Mouse (Mus musculus) lung, embryonic 15.5 days (tissue): ENCODE data around the gene Npy1r. TPM values are rescaled to one million over a fixed set of nuclear protein-coding genes. Genes with fewer than 3 reads are reported as not detected.

ENCODE experiments used
- ATAC-seq: fragments of 200-750 bp; cut with Nextera tagmentation; 2 replicates; pipeline ENCODE4 v1.8.0; 2017; ENCODE audit warnings: moderate number of reproducible peaks, borderline replicate concordance; ENCODE audit not compliant: low FRiP score, low TSS enrichment; ENCODE audit errors: extremely low read depth
- H3K27ac ChIP-seq: fragments of 300-500 bp; sonication (generic); 2 replicates; pipeline ENCODE4 v1.5.1; 2015; ENCODE audit warnings: moderate library complexity, mild to moderate bottlenecking, inconsistent platforms
- H3K27me3 ChIP-seq: fragments of 300-500 bp; sonication (generic); 2 replicates; pipeline ENCODE4 v1.6.1; 2015; ENCODE audit warnings: inconsistent platforms
- H3K36me3 ChIP-seq: fragments of 300-500 bp; sonication (generic); 2 replicates; pipeline ENCODE4 v1.6.1; 2015; ENCODE audit warnings: inconsistent platforms
- H3K4me1 ChIP-seq: fragments of 300-500 bp; sonication (generic); 2 replicates; pipeline ENCODE4 v1.6.1; 2015; ENCODE audit warnings: inconsistent platforms
- H3K4me2 ChIP-seq: fragments of 300-500 bp; sonication (generic); 2 replicates; pipeline ENCODE4 v1.6.1; 2015; ENCODE audit warnings: inconsistent platforms, mild to moderate bottlenecking, moderate library complexity
- H3K4me3 ChIP-seq: fragments of 300-500 bp; sonication (generic); 2 replicates; pipeline ENCODE4 v1.5.1; 2015; ENCODE audit warnings: mild to moderate bottlenecking, inconsistent platforms
- H3K9ac ChIP-seq: fragments of 300-500 bp; sonication (generic); 2 replicates; pipeline ENCODE4 v1.6.1; 2015; ENCODE audit warnings: inconsistent platforms
- H3K9me3 ChIP-seq: fragments of 300-500 bp; sonication (generic); 2 replicates; pipeline ENCODE4 v1.6.1; 2016; ENCODE audit warnings: inconsistent platforms
- WGBS: fragments of 180-500 bp; shearing (Covaris S2); methylation state at CpG from one replicate; pipeline ENCODE4 v1.1.7; 2015; 5-methylcytosine and 5-hydroxymethylcytosine counted together
- polyA plus RNA-seq: library from polyadenylated mRNA; unstranded; fragments of >200 nt; fragmentation: Nextera tagmentation; extraction: Ambion mirVana; gene quantifications from 2 replicates; pipeline ENCODE4 v1.2.1, GENCODE M21; 2015

Gene Npy1r
- polyA plus RNA-seq, 1 experiment from 2014 or later: 0.47 TPM

DNA sequence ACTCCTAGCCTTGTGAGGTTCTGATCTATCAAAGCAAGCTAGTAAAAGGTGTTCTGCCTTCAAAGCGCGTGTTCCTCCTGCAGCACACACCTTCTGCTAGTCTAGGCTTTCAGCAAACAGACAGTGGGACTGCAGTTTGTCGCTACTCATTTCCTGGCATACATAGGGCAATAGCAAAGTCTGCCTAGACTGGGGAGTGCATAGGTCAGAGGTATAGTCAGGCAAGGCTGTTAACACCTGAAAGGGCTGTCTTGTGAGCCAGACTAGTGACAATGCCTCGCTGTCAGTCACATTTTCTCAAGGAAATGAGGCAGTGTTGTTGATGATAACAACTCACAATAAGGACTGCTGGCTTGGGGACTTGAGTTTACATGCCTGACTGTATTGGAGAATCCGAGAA, 35.0 kb downstream of the Npy1r start:
- ATAC-seq: no peak
- no peaks in the 10 kb centered on the region for H3K9me3 ChIP-seq
- no peak overlapping the region for H3K27ac ChIP-seq
- no peaks in the 10 kb centered on the region for H3K36me3 ChIP-seq
- no peak overlapping the region for H3K4me2 ChIP-seq
- 55% methylated on average over 5 of the region's 5 CpGs for WGBS
- H3K4me3 ChIP-seq: no peak overlapping the region
- no peaks in the 10 kb centered on the region for H3K4me1 ChIP-seq
- H3K9ac ChIP-seq: no peak overlapping the region
- no peaks in the 10 kb centered on the region for H3K27me3 ChIP-seq

DNA sequence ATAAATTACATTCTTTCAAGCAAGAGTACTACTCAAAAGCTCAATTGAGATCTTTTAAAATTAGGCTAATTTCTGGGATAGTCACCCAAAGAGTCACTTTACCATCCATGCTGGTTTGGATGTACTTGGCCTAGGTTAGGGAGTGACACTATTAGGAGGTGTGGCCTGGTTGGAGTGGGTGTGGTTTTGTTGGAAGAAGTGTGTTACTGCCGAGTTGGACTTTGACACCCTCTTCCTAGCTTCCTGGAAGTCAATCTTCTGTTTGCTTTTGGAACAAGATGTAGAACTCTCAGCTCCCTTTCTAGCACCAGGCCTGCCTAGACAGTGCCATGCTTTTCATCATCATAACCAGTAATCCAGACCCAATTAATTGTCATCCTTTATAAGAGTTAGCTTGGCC, 45.4 kb downstream of the Npy1r start:
- no peaks in the 10 kb centered on the region for H3K36me3 ChIP-seq
- H3K4me3 ChIP-seq: no peak overlapping the region
- no peaks in the 10 kb centered on the region for H3K27me3 ChIP-seq
- no peaks in the 10 kb centered on the region for H3K4me1 ChIP-seq
- ATAC-seq: no peak
- WGBS: 33% methylated on average over 1 of the region's 1 CpGs
- no peak overlapping the region for H3K9ac ChIP-seq
- no peak overlapping the region for H3K4me2 ChIP-seq
- H3K9me3 ChIP-seq: no peaks in the 10 kb centered on the region
- H3K27ac ChIP-seq: no peak overlapping the region

DNA sequence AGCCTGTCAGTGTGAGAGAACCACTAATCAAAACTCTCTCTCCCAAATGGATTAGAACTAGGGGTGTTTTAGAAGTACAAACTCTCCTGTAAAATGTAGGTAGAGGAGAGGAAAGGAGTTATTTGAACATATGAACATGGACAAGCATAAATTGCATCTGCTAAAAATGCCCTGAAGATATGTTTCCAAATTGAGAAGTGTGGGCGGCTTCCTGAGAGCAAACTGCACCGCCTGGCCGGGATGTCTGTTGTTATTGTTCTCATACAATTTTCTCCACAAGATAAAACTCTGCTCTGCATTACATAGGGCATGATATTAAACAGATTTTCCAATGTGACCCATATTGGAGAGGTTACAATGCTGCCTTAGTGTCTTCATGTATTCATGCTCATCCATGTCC, 48.6 kb downstream of the Npy1r start:
- no peak overlapping the region for H3K4me2 ChIP-seq
- H3K4me3 ChIP-seq: no peak overlapping the region
- no peaks in the 10 kb centered on the region for H3K4me1 ChIP-seq
- no peaks in the 10 kb centered on the region for H3K9me3 ChIP-seq
- no peaks in the 10 kb centered on the region for H3K36me3 ChIP-seq
- no peak overlapping the region for H3K27ac ChIP-seq
- no peaks in the 10 kb centered on the region for H3K27me3 ChIP-seq
- no peak overlapping the region for H3K9ac ChIP-seq
- WGBS: 85% methylated on average over 3 of the region's 3 CpGs
- ATAC-seq: no peak

DNA sequence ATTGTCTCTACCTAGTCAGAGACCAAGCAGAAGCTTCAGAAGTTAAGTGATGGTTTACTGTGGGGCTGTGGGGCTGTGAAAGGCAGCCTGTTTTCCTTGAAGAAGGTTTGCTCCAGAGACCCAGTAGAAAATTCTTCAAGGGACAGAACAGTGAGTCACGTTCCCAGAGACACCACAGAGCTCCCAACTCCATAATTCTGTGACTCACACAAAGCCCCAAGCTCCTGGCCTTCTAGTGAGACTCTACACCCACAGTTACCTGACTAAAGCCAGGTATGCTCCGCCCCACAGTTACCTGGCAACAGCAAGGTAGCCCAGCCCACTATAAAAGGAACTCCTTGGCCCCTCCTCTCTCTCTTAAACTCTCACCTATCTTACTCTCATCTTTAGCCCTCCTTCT, 54.6 kb downstream of the Npy1r start:
- no peaks in the 10 kb centered on the region for H3K36me3 ChIP-seq
- H3K4me3 ChIP-seq: no peak overlapping the region
- WGBS: 66% methylated on average over 2 of the region's 2 CpGs
- no peak overlapping the region for H3K9ac ChIP-seq
- ATAC-seq: no peak
- H3K4me1 ChIP-seq: no peaks in the 10 kb centered on the region
- no peak overlapping the region for H3K27ac ChIP-seq
- H3K27me3 ChIP-seq: no peaks in the 10 kb centered on the region
- H3K4me2 ChIP-seq: no peak overlapping the region
- H3K9me3 ChIP-seq: no peaks in the 10 kb centered on the region

DNA sequence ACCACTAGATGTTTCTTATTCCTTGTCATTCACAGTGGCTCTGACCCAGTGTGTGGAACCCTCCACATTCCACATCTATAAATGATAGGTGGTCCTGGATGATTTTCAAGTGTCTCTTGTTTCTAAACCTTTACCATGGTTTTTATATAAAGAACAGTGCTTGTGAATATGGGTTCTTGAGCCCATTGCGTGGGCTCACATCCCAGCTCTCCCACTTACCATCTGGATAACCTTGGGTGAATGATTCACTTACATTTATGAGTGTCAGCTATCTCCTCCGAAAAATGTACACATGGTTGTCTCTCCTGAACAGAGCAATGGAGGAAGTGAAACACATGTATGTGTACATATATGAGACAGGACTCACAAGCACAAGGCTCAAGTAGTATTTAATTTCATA, 59.2 kb downstream of the Npy1r start:
- whole genome bisulfite sequencing: 78% methylated on average over 2 of the region's 2 CpGs
- H3K9me3 ChIP-seq: no peaks in the 10 kb centered on the region
- H3K4me3 ChIP-seq: no peak overlapping the region
- H3K27me3 ChIP-seq: no peaks in the 10 kb centered on the region
- H3K4me1 ChIP-seq: no peaks in the 10 kb centered on the region
- H3K27ac ChIP-seq: no peak overlapping the region
- H3K4me2 ChIP-seq: no peak overlapping the region
- no peaks in the 10 kb centered on the region for H3K36me3 ChIP-seq
- ATAC-seq: no peak
- H3K9ac ChIP-seq: no peak overlapping the region

Other genes starting within 250 kb of the Npy1r start
- 10.8 and 11.6 TPM in 2 replicates for gene Tma16, start 210.7 kb upstream of the Npy1r start, polyA plus RNA-seq
- not detected in 2 replicates for gene Tktl2, start 185.4 kb upstream of the Npy1r start, polyA plus RNA-seq
- 0.06 TPM in 1 of 2 replicates, not detected in the other for gene Npy5r, start 9.1 kb upstream of the Npy1r start, polyA plus RNA-seq
- gene Naf1, start 163.0 kb downstream of the Npy1r start, polyA plus RNA-seq: 3.2 and 3.3 TPM in 2 replicates